Comparison of ENCODE assay signal across 8 mouse cellular contexts in genomic region chr8:70769359-70769758, GRCm38 (mm10). TPM values are rescaled to one million over a fixed set of nuclear protein-coding genes. Genes with fewer than 3 reads are reported as not detected.
DNase-seq lines count a peak whose midpoint lies in the region; ATAC-seq and TF ChIP-seq lines count a peak whose summit lies in the region.

No protein-coding gene starts in this region.

- no peaks in the 10 kb centered on the region for H3K9me3 ChIP-seq in embryonic facial prominence, embryonic 11.5 days (replicated peaks; ENCODE audit: control insufficient read depth, low read length)
- no peaks in the 10 kb centered on the region for H3K9me3 ChIP-seq in kidney, embryonic 14.5 days (ENCODE audit: control insufficient read depth, low read length)
- H3K9me3 ChIP-seq in limb, embryonic 15.5 days: no peaks in the 10 kb centered on the region

- TF ChIP-seq POLR2A in heart, adult 2 months (IDR thresholded peaks at IDR 0.05; ENCODE audit: insufficient read depth, low read depth, low read length): no peak

- peaks cover 10% of the 10 kb centered on the region for H3K36me3 ChIP-seq in embryonic facial prominence, embryonic 11.5 days (replicated peaks; ENCODE audit: control insufficient read depth, insufficient read depth, low read depth, low read length)
- no peaks in the 10 kb centered on the region for H3K36me3 ChIP-seq in heart, adult 2 months (ENCODE audit: control insufficient read depth, insufficient read depth, low read length)
- H3K36me3 ChIP-seq in kidney, embryonic 14.5 days (ENCODE audit: control insufficient read depth, insufficient read depth, low read length): peaks cover 67% of the 10 kb centered on the region
- H3K36me3 ChIP-seq in limb, embryonic 15.5 days: peaks cover 56% of the 10 kb centered on the region

- 7% methylated on average over 26 of the region's 26 CpGs for WGBS in embryonic facial prominence, embryonic 11.5 days
- 12% methylated on average over 26 of the region's 26 CpGs for WGBS in heart, adult 2 months
- 7% methylated on average over 26 of the region's 26 CpGs for WGBS in kidney, embryonic 14.5 days
- WGBS in limb, embryonic 15.5 days: 7% methylated on average over 26 of the region's 26 CpGs

- H3K9ac ChIP-seq in embryonic facial prominence, embryonic 11.5 days (replicated peaks; ENCODE audit: low read length): no peak overlapping the region
- no peak overlapping the region for H3K9ac ChIP-seq in heart, adult 2 months (ENCODE audit: low read depth, low read length)
- 0 out of 2 replicates have a peak overlapping the region, but pooled peaks have one; percentile 1 for H3K9ac ChIP-seq in kidney, embryonic 14.5 days (ENCODE audit: low read depth, low read length)
- H3K9ac ChIP-seq in limb, embryonic 15.5 days: no peak overlapping the region

- H3K27me3 ChIP-seq in embryonic facial prominence, embryonic 11.5 days (ENCODE audit: control insufficient read depth, insufficient read depth, low read length): no peaks in the 10 kb centered on the region
- H3K27me3 ChIP-seq in heart, adult 2 months (ENCODE audit: control insufficient read depth, insufficient read depth, low read length): no peaks in the 10 kb centered on the region
- H3K27me3 ChIP-seq in kidney, embryonic 14.5 days (ENCODE audit: control insufficient read depth, insufficient read depth, low read length): no peaks in the 10 kb centered on the region
- no peaks in the 10 kb centered on the region for H3K27me3 ChIP-seq in limb, embryonic 15.5 days

- no peak; the same call in 1 of the 2 replicates for TF ChIP-seq CTCF in heart, adult 2 months (IDR thresholded peaks at IDR 0.05)

- no peak overlapping the region for H3K27ac ChIP-seq in embryonic facial prominence, embryonic 11.5 days (replicated peaks; ENCODE audit: low read depth, low read length)
- H3K27ac ChIP-seq in heart, adult 2 months: no peak overlapping the region
- no peak overlapping the region for H3K27ac ChIP-seq in kidney, embryonic 14.5 days (ENCODE audit: low read depth, low read length)
- no peak overlapping the region for H3K27ac ChIP-seq in limb, embryonic 15.5 days

- peak; percentile 81 for DNase-seq in 3134 (ENCODE audit: extremely low read depth, insufficient read length, low spot score)
- peak; percentile 98 for DNase-seq in adrenal gland, postnatal 14 days
- DNase-seq in embryonic facial prominence, embryonic 11.5 days (ENCODE audit: low spot score): peak; percentile 98
- DNase-seq in heart, adult 2 months: peak; percentile 93 to 94
- peak; percentile 91 for DNase-seq in monocyte, adult 2 months (ENCODE audit: low read depth in 1 of 2, low spot score in 2 of 2)
- peak; percentile 95 to 99 for DNase-seq in spleen, postnatal 14 days (ENCODE audit: low spot score in 2 of 2)

- no peak; the same call in 1 of the 2 replicates for ATAC-seq in embryonic facial prominence, embryonic 11.5 days (replicated peaks; ENCODE audit: insufficient number of reproducible peaks, low FRiP score, low TSS enrichment, low read depth)
- peak; percentile 62 for ATAC-seq in kidney, embryonic 14.5 days (ENCODE audit: low FRiP score, low TSS enrichment)
- ATAC-seq in limb, embryonic 15.5 days (ENCODE audit: insufficient number of reproducible peaks, low FRiP score, low TSS enrichment, low read depth): peak; percentile 42; the same call in 1 of the 2 replicates

- peak; percentile 92; the same call in 1 of the 2 replicates for TF ChIP-seq EP300 in heart, adult 2 months (IDR thresholded peaks at IDR 0.05; ENCODE audit: insufficient read depth, low read depth, low read length)

- H3K4me1 ChIP-seq in embryonic facial prominence, embryonic 11.5 days (ENCODE audit: control insufficient read depth, insufficient read depth, low read length): peaks cover 3% of the 10 kb centered on the region
- peaks cover 10% of the 10 kb centered on the region for H3K4me1 ChIP-seq in heart, adult 2 months (ENCODE audit: control insufficient read depth, insufficient read depth, low read length)
- peaks cover 25% of the 10 kb centered on the region for H3K4me1 ChIP-seq in kidney, embryonic 14.5 days (ENCODE audit: control insufficient read depth, insufficient read depth, low read length)
- H3K4me1 ChIP-seq in limb, embryonic 15.5 days: peaks cover 53% of the 10 kb centered on the region

- H3K79me2 ChIP-seq in heart, adult 2 months (replicated peaks; ENCODE audit: control insufficient read depth, insufficient read depth, low read length): no peaks in the 10 kb centered on the region; the same call in 1 of the 2 replicates

- intact Hi-C loops in heart, adult 2 months (cut with DNase I): loop anchor here (1.0 kb wide), 1 partner anchor 49 kb away; no protein-coding TSS in a partner anchor

- no peak overlapping the region for H3K4me2 ChIP-seq in embryonic facial prominence, embryonic 11.5 days (ENCODE audit: low read depth, low read length)
- no peak overlapping the region for H3K4me2 ChIP-seq in kidney, embryonic 14.5 days (replicated peaks; ENCODE audit: low read depth, low read length)
- no peak overlapping the region for H3K4me2 ChIP-seq in limb, embryonic 15.5 days

- no peak overlapping the region for H3K4me3 ChIP-seq in embryonic facial prominence, embryonic 11.5 days (ENCODE audit: low read depth, low read length)
- H3K4me3 ChIP-seq in heart, adult 2 months: no peak overlapping the region
- no peak overlapping the region for H3K4me3 ChIP-seq in kidney, embryonic 14.5 days (ENCODE audit: low read length)
- H3K4me3 ChIP-seq in limb, embryonic 15.5 days: no peak overlapping the region

RNA-seq across cellular contexts. Expression of gene Pik3r2, which starts 7.2 kb away (rescaled TPM):
- total RNA-seq in adrenal gland, postnatal 14 days (2021): 35.4 and 44.0 TPM in 2 replicates
- polyA plus RNA-seq in embryonic facial prominence, embryonic 11.5 days (2014; fragmentation: Nextera tagmentation; extraction: Ambion mirVana): 30.1 and 33.4 TPM in 2 replicates
- total RNA-seq in heart, adult 2 months (2021): 10 to 100 TPM; 22.0 to 22.4 TPM
- polyA plus RNA-seq in heart, adult 2 months (2012; rRNA removed): 34.3 and 45.5 TPM in 2 replicates
- 33.3 and 49.1 TPM in 2 replicates for polyA plus RNA-seq in kidney, embryonic 14.5 days (2014; fragmentation: Nextera tagmentation; extraction: Ambion mirVana)
- 85.8 and 91.4 TPM in 2 replicates for polyA plus RNA-seq in limb, embryonic 15.5 days (2015; fragmentation: Nextera tagmentation; extraction: Ambion mirVana)

RNA-seq across cellular contexts. Expression of gene Mpv17l2, which starts 8.6 kb away (rescaled TPM):
- 113 and 123 TPM in 2 replicates for total RNA-seq in adrenal gland, postnatal 14 days (2021)
- polyA plus RNA-seq in embryonic facial prominence, embryonic 11.5 days (2014; fragmentation: Nextera tagmentation; extraction: Ambion mirVana): 25.8 and 33.5 TPM in 2 replicates
- total RNA-seq in heart, adult 2 months (2021): 10 to 100 TPM; 21.7 to 29.1 TPM
- 30.0 and 32.2 TPM in 2 replicates for polyA plus RNA-seq in heart, adult 2 months (2012; rRNA removed)
- polyA plus RNA-seq in kidney, embryonic 14.5 days (2014; fragmentation: Nextera tagmentation; extraction: Ambion mirVana): 47.9 and 52.7 TPM in 2 replicates
- polyA plus RNA-seq in limb, embryonic 15.5 days (2015; fragmentation: Nextera tagmentation; extraction: Ambion mirVana): 41.9 and 46.1 TPM in 2 replicates

RNA-seq across cellular contexts. Expression of gene Rab3a, which starts 14.9 kb away (rescaled TPM):
- 56.2 and 75.1 TPM in 2 replicates for total RNA-seq in adrenal gland, postnatal 14 days (2021)
- 24.8 and 31.6 TPM in 2 replicates for polyA plus RNA-seq in embryonic facial prominence, embryonic 11.5 days (2014; fragmentation: Nextera tagmentation; extraction: Ambion mirVana)
- total RNA-seq in heart, adult 2 months (2021): 10 to 100 TPM; 46.5 to 48.0 TPM
- 89.1 and 117 TPM in 2 replicates for polyA plus RNA-seq in heart, adult 2 months (2012; rRNA removed)
- 14.3 and 16.4 TPM in 2 replicates for polyA plus RNA-seq in kidney, embryonic 14.5 days (2014; fragmentation: Nextera tagmentation; extraction: Ambion mirVana)
- 17.1 and 19.4 TPM in 2 replicates for polyA plus RNA-seq in limb, embryonic 15.5 days (2015; fragmentation: Nextera tagmentation; extraction: Ambion mirVana)

RNA-seq across cellular contexts. Expression of gene Mast3, which starts 35.5 kb away (rescaled TPM):
- 22.9 and 28.2 TPM in 2 replicates for total RNA-seq in adrenal gland, postnatal 14 days (2021)
- 8.3 and 9.7 TPM in 2 replicates for polyA plus RNA-seq in embryonic facial prominence, embryonic 11.5 days (2014; fragmentation: Nextera tagmentation; extraction: Ambion mirVana)
- total RNA-seq in heart, adult 2 months (2021): 1 to 10 TPM; 6.0 to 7.4 TPM
- polyA plus RNA-seq in heart, adult 2 months (2012; rRNA removed): 12.7 and 13.9 TPM in 2 replicates
- polyA plus RNA-seq in kidney, embryonic 14.5 days (2014; fragmentation: Nextera tagmentation; extraction: Ambion mirVana): 13.4 and 17.2 TPM in 2 replicates
- 13.8 and 14.4 TPM in 2 replicates for polyA plus RNA-seq in limb, embryonic 15.5 days (2015; fragmentation: Nextera tagmentation; extraction: Ambion mirVana)

RNA-seq across cellular contexts. Expression of gene Il12rb1, which starts 38.9 kb away (rescaled TPM):
- total RNA-seq in adrenal gland, postnatal 14 days (2021): 0.34 TPM in 1 of 2 replicates, not detected in the other
- polyA plus RNA-seq in embryonic facial prominence, embryonic 11.5 days (2014; fragmentation: Nextera tagmentation; extraction: Ambion mirVana): 0.10 TPM in 1 of 2 replicates, not detected in the other
- total RNA-seq in heart, adult 2 months (2021): not detected
- polyA plus RNA-seq in heart, adult 2 months (2012; rRNA removed): 0.15 and 0.16 TPM in 2 replicates
- polyA plus RNA-seq in kidney, embryonic 14.5 days (2014; fragmentation: Nextera tagmentation; extraction: Ambion mirVana): not detected in 2 replicates
- polyA plus RNA-seq in limb, embryonic 15.5 days (2015; fragmentation: Nextera tagmentation; extraction: Ambion mirVana): 0.13 and 0.35 TPM in 2 replicates
